Mouse (Mus musculus): ENCODE results near the gene Olfr485.

DNA sequence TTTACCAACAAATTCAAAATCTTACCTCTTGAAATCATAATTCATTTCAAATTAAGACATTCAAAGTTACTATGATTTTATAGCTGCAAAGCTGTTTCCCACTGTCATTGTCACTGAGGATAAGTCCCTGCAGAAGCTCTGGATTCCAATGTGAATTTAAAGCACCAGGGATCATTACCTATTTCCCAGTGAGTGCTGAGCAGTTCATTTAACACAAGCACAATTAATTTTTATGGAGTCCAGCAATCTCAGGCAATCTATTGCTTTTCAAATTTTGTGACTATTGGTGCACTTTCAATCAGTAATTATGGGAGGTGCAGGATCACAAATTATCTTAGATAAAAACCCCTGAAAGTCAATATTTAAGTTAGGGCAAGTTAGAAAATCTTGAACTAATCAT, 32.3 kb downstream of the Olfr485 start, which contains the start of gene Olfr484:
- no peak for TF ChIP-seq POLR2A (IDR thresholded peaks at IDR 0.05; ENCODE audit: extremely low read depth, insufficient read depth, low read length)
- TF ChIP-seq CTCF (IDR thresholded peaks at IDR 0.05; ENCODE audit: low read depth, low read length) = no peak
